Mouse (Mus musculus): Measurements from ENCODE around the gene Pbld1.

DNA sequence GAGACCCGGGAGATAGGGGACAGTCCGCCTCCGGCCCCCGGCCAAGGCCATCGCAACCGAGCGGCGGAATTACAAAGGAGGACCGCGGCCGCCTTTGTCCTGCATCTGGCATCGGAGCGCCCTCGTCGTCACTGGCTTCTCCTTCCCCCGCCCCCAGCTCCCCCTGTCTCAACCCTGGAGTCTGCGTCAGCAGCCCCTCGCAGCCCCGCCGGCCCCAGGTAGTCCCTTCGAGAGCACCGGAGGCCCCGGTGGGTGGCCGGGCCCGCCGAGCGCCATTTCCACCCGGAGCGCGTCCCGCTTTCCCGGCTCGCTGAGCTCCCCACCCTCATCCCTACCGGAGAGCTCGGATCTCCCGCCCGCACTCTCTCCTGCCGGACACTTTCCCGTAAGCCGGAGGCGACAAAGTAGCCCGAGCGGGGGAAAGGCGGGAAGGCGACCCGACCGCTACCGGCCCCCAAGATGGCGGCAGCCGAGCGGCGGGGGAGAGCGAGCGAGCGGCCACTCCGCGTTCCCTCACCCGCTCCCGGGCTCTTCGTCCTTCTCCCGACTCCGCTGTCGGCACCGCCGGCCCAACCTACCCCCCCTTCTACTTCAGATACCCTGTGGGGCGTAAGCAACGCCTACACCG, 36.7 kb upstream of the Pbld1 start:
- TF ChIP-seq CTCF (IDR thresholded peaks at IDR 0.05; ENCODE audit: extremely low read depth, insufficient read length, insufficient replicate concordance, low read depth, low read length) (no peak), POLR2A (IDR thresholded peaks at IDR 0.05; ENCODE audit: low read depth, low read length) (no peak)
